Mouse (Mus musculus) E14TG2a.4 (cell line): ENCODE results near the gene Zp2.

Source experiments
- H3K27me3 ChIP-seq: 2 replicates; pipeline ENCODE4 v1.6.1; 2014; ENCODE audit warnings: low read length, control low read depth; ENCODE audit not compliant: insufficient read depth
- H3K36me3 ChIP-seq: 2 replicates; pipeline ENCODE4 v1.6.1; 2014; ENCODE audit warnings: low read length, control low read depth; ENCODE audit not compliant: insufficient read depth
- H3K4me1 ChIP-seq: replicated peaks from 2 replicates; pipeline ENCODE4 v1.6.1; 2014; ENCODE audit warnings: low read depth, low read length, control low read depth
- H3K4me3 ChIP-seq: replicated peaks from 2 replicates; pipeline ENCODE4 v1.5.1; 2014; ENCODE audit warnings: mild to moderate bottlenecking, low read length
- H3K9me3 ChIP-seq: 2 replicates; pipeline ENCODE4 v1.6.1; 2014; ENCODE audit warnings: low read length, control low read depth
- CTCF ChIP-seq: conservative IDR thresholded peaks from 2 replicates; pipeline ENCODE4 v1.5.1; 2014; ENCODE audit warnings: low read length
- NANOG ChIP-seq: IDR thresholded peaks from 2 replicates; pipeline ENCODE4 v1.6.1; 2014; ENCODE audit warnings: borderline replicate concordance, low read length, mixed read lengths
- POU5F1 ChIP-seq: IDR thresholded peaks from 2 replicates; pipeline ENCODE4 v1.6.1; 2014; ENCODE audit warnings: low read length, borderline replicate concordance

The Zp2 gene

DNA sequence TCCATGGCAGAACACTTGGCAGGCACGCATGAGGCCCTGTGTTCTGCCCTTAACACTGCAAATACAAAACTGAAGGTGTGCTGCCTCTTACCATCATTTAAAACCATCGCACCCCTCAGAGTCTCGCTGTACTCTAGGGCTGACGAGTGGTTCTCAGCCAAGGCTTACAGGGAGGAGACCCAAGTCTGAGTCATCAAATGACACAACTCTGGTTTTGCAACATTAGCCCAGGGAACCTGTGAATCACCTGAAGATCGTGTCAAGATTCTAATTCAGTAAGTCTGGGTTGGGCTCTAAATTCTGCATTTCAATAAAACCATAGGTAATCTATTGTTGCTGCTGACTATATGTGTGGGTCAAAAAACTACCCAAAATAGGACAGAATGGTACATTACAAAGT is 35.5 kb upstream of the Zp2 start:
- Histone ChIP-seq H3K4me1 (no peaks in the 10 kb centered on the region), H3K9me3 (no peaks in the 10 kb centered on the region), H3K4me3 (no peak overlapping the region), H3K27me3 (no peaks in the 10 kb centered on the region), H3K36me3 (no peaks in the 10 kb centered on the region)
- TF ChIP-seq NANOG (no peak), CTCF (no peak), POU5F1 (no peak)

GRCm38 (mm10) chr7:120178935-120179334 is 33.8 kb upstream of the Zp2 start:
- Histone ChIP-seq H3K27me3 (no peaks in the 10 kb centered on the region), H3K4me3 (no peak overlapping the region), H3K9me3 (no peaks in the 10 kb centered on the region), H3K4me1 (no peaks in the 10 kb centered on the region), H3K36me3 (no peaks in the 10 kb centered on the region)
- no peak for TF ChIP-seq NANOG
- TF ChIP-seq POU5F1, result no peak
- no peak for TF ChIP-seq CTCF

DNA sequence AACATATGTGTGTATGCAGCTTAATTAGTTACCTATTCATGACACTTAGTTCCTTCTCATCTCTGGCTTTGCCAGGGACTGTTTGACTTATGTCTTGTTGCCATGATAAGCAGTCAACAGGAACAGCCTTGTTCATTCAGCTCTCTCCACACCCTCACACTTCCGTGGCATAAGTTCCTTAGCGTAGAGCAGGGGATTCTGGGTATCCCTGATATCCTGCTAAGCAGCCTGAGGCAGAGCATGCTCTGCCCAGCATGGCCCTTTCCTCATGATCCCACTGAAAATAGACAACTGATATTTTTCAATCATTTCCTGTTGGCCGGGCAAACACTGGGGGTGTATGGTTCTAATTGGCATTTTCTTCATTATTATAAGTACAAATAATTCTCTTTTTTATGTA is 32.5 kb upstream of the Zp2 start:
- H3K4me3 ChIP-seq, result no peak overlapping the region

DNA sequence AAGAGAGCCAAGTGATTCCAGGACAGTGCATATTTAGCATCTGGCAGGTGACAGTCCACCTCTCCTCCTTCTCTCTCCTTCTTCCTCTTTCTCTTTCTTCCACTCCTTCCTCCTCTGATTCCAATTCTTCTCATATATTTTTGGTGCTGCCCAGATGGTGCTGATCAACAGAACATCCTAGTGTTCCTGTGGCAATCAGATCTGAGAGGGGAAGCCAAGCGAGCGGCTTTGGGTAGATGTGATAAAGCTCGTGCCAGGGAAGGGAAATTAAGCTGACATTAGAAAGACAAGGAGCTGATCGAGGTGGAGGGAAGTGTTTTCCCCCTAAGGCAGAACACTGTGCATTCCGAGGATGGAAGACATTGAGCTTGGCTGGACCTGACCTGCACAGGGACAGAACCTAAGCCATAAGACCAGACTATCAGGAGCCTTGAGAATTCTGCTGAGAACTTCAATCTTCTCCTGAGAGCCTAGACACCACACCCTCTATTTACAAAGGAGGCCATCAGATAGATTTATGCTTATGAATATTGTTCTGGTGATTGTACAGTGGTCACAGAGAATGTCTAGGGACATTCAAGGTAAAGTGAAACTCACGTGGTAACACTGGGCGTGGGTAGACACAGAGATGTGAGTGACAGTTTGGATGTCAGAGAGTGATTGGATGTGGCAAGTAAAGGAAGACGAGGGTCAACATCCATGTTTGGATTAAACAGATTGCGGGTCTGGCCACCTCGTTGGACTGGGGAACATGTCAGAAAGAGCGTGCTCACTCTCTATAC is 29.8 kb upstream of the Zp2 start:
- no peak overlapping the region for H3K4me3 ChIP-seq
- no peaks in the 10 kb centered on the region for H3K4me1 ChIP-seq
- H3K9me3 ChIP-seq, result no peaks in the 10 kb centered on the region
- TF ChIP-seq POU5F1 (no peak), CTCF (no peak), NANOG (no peak)
- H3K36me3 ChIP-seq, result no peaks in the 10 kb centered on the region
- H3K27me3 ChIP-seq, result no peaks in the 10 kb centered on the region

More for the DNA sequence above, 32.5 kb upstream of the Zp2 start:
- Histone ChIP-seq H3K4me1 (no peaks in the 10 kb centered on the region), H3K36me3 (no peaks in the 10 kb centered on the region), H3K9me3 (no peaks in the 10 kb centered on the region), H3K27me3 (no peaks in the 10 kb centered on the region)
- TF ChIP-seq CTCF (no peak), NANOG (no peak), POU5F1 (no peak)

- Histone ChIP-seq H3K27me3 (no peaks in the 10 kb centered on the region), H3K4me3 (no peak within 1 kb of the TSS), H3K36me3 (no peaks in the 10 kb centered on the region), H3K9me3 (no peaks in the 10 kb centered on the region), H3K4me1 (no peaks in the 10 kb centered on the region)
- TF ChIP-seq NANOG (no peak), POU5F1 (no peak), CTCF (no peak)
Measured at GRCm38 (mm10) chr7:120173603-120174244, 28.6 kb upstream of the Zp2 start, which contains the start of gene Anks4b. Anks4b (plus strand) TSS chr7:120173858.

DNA sequence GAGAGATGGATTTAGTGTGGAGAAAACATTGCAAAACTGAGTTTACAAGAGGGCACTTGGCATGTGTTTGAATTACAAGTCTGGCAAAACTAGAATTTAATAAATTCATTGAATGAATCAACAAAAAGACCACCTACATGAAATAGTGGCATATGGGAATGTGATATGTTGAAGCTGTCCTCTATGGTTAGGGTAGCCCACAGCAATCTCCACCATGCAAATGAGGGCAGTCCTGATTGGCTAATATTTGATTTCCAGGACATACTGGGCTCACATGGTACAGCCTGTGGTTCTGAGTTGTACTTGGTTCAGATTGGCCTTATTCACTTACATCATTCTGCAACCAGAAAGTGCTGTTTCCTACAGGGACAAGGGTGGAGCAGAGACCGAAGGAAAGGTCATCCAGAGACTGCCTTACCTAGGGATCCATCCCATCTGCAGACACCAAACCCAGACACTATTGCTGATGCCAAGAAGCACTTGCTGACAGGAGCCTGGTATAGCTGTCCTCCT is 27.2 kb upstream of the Zp2 start:
- Histone ChIP-seq H3K9me3 (no peaks in the 10 kb centered on the region), H3K36me3 (no peaks in the 10 kb centered on the region), H3K4me3 (no peak overlapping the region), H3K4me1 (no peaks in the 10 kb centered on the region), H3K27me3 (no peaks in the 10 kb centered on the region)
- no peak for TF ChIP-seq CTCF
- TF ChIP-seq NANOG, result no peak
- TF ChIP-seq POU5F1, result no peak

DNA sequence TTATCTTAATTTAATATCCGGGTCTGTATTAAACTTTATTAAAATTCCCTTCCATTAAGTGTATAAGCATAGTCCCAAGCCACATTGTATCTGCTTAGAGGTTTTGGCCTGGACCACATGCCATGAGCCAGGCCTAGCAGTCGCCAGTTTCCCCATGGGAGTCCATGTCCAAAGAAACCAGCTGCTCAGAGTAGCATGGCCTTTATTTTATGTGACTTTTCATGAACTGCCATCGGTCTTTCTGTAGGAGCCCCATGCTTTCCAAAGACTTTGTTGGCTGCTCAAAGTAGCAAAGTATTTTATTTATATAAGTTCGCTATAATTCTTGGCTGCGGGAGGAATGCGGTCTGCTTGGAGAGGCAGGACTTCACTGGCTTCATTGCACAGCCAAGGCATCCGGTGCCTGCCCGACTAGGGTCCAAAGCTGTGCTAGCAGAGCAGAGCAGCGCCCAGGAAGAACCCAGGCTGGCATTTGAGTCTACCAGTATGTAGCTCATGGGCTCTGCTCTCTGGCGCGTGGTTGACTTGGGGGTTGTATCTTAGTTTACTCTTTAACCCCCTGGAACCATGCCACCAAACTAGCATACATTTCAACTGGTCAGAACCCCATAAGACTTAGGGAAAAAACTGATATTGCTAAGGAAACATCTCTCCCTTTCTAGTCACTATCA is 18.6 kb upstream of the Zp2 start:
- H3K27me3 ChIP-seq, result no peaks in the 10 kb centered on the region
- H3K4me3 ChIP-seq, result no peak overlapping the region
- H3K9me3 ChIP-seq, result peaks cover 11% of the 10 kb centered on the region
- H3K36me3 ChIP-seq, result no peaks in the 10 kb centered on the region
- TF ChIP-seq POU5F1, result no peak
- peaks cover 7% of the 10 kb centered on the region for H3K4me1 ChIP-seq

DNA sequence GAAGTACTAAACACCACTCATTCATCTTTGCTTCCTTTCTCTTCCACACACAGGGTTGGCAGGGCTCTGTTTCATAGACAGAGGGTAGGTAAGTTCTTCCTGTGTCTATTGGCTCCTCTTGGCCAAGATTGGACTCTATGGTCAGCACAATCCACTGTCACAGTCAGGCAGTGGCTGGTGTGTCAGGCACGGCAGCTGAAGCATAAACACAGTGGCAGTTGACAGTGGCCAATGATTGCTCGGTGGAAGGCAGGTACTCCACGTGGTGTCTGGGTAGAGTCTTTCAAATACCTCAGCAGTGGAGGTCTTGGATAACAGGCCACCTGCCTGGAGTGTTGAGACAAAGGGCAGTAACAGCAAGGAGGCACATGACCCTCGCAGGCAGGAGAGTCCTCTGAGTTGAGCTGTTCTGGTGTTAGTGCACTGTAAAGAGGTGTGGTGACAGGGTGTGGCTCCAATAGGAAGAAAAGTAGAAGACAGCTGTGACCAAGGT is 13.1 kb upstream of the Zp2 start:
- H3K9me3 ChIP-seq, result peaks cover 45% of the 10 kb centered on the region
- TF ChIP-seq POU5F1 (no peak), NANOG (peak; percentile 15; the same call in 1 of the 2 replicates)

More for the DNA sequence above, 13.1 kb upstream of the Zp2 start:
- Histone ChIP-seq H3K4me3 (no peak overlapping the region), H3K4me1 (peaks cover 24% of the 10 kb centered on the region), H3K36me3 (no peaks in the 10 kb centered on the region), H3K27me3 (no peaks in the 10 kb centered on the region)
